Mouse (Mus musculus): ENCODE data around the gene 1810010H24Rik. TPM values are rescaled to one million over a fixed set of nuclear protein-coding genes. Genes with fewer than 3 reads are reported as not detected.

1810010H24Rik gene
- polyA plus RNA-seq, 1 experiment from 2014 or later, result 1.4 TPM

- H3K4me3 ChIP-seq, result no peak overlapping the region
- H3K9me3 ChIP-seq (replicated peaks), result no peaks in the 10 kb centered on the region
- no peak for DNase-seq (ENCODE audit: low spot score)
- H3K4me1 ChIP-seq, result no peaks in the 10 kb centered on the region
- H3K27me3 ChIP-seq (ENCODE audit: low read depth, poor library complexity, severe bottlenecking), result no peaks in the 10 kb centered on the region
- H3K36me3 ChIP-seq, result peaks cover 98% of the 10 kb centered on the region
- H3K27ac ChIP-seq, result no peak overlapping the region
- 94% methylated on average over 11 of the region's 11 CpGs for WGBS
These were observed 39.8 kb downstream of the 1810010H24Rik start for GRCm38 (mm10) chr11:107065216-107065785.

Other genes with a start within 250 kb of the 1810010H24Rik start
- 10.7 and 11.2 TPM in 2 replicates for gene Polg2, start 246.1 kb upstream of the 1810010H24Rik start, polyA plus RNA-seq (2016; fragmentation: Nextera tagmentation; extraction: Ambion mirVana)
- gene Ddx5, start 236.5 kb upstream of the 1810010H24Rik start, polyA plus RNA-seq (2016; fragmentation: Nextera tagmentation; extraction: Ambion mirVana), result 319 and 354 TPM in 2 replicates
- gene Cep95, start 236.4 kb upstream of the 1810010H24Rik start, polyA plus RNA-seq (2016; fragmentation: Nextera tagmentation; extraction: Ambion mirVana), result 18.0 and 19.0 TPM in 2 replicates
- gene Smurf2, start 105.0 kb upstream of the 1810010H24Rik start, polyA plus RNA-seq (2016; fragmentation: Nextera tagmentation; extraction: Ambion mirVana), result 14.1 TPM in 2 replicates
- gene Kpna2, start 26.1 kb upstream of the 1810010H24Rik start, polyA plus RNA-seq (2016; fragmentation: Nextera tagmentation; extraction: Ambion mirVana), result 635 and 653 TPM in 2 replicates
- 33.8 and 38.8 TPM in 2 replicates for gene Bptf, start 106.4 kb downstream of the 1810010H24Rik start, polyA plus RNA-seq (2016; fragmentation: Nextera tagmentation; extraction: Ambion mirVana)
- 74.5 and 77.7 TPM in 2 replicates for gene Nol11, start 163.7 kb downstream of the 1810010H24Rik start, polyA plus RNA-seq (2016; fragmentation: Nextera tagmentation; extraction: Ambion mirVana)

All from limb, embryonic 10.5 days (tissue).